Mouse (Mus musculus) gastrocnemius, adult 18-20 months (tissue): ENCODE results near the gene Spats2. TPM values are rescaled to one million over a fixed set of nuclear protein-coding genes. Genes with fewer than 3 reads are reported as not detected.
A peak's percentile ranks its signal among the peaks of the same experiment; 100 is the strongest.
"Not testable (repeated sequence)": the region's sequence is repeated elsewhere in the genome, so short reads cannot be mapped to it uniquely, and the experiment has no call there.

Source experiments
- DNase-seq: peaks from one replicate; pipeline ENCODE4 v3.0.0; 2021; ENCODE audit warnings: low spot score
- total RNA-seq, 2 experiments: library from RNA; stranded (reverse); gene quantifications; 2 replicates each; pipeline ENCODE4 v1.2.3; 2021

Gene Spats2
- total RNA-seq, 2 experiments from 2014 or later, result 3.8 to 4.6 TPM

GRCm38 (mm10) chr15:99223585-99224207 is 98.0 kb downstream of the Spats2 start:
- peak; percentile 31 for DNase-seq

- DNase-seq, result no peak
These were observed 98.6 kb downstream of the Spats2 start, which contains the start of gene Kcnh3 for GRCm38 (mm10) chr15:99224208-99224911. Gene Kcnh3 (plus strand): TSS chr15:99224861.

- no peak for DNase-seq
These were observed 99.5 kb downstream of the Spats2 start for GRCm38 (mm10) chr15:99225081-99225810.

- DNase-seq, result no peak
These were observed 100.4 kb downstream of the Spats2 start for GRCm38 (mm10) chr15:99226090-99226489.

- DNase-seq, result no peak
These were observed 106.3 kb downstream of the Spats2 start for GRCm38 (mm10) chr15:99231998-99232397.

- no peak for DNase-seq
These were observed 108.0 kb downstream of the Spats2 start for GRCm38 (mm10) chr15:99233719-99234118.

- no peak for DNase-seq
These were observed 108.8 kb downstream of the Spats2 start for GRCm38 (mm10) chr15:99234326-99235010.

- DNase-seq, result no peak
These were observed 112.3 kb downstream of the Spats2 start for GRCm38 (mm10) chr15:99238006-99238405.

GRCm38 (mm10) chr15:99240129-99240528 is 114.4 kb downstream of the Spats2 start:
- DNase-seq, result no peak

- no peak for DNase-seq
These were observed 115.5 kb downstream of the Spats2 start for GRCm38 (mm10) chr15:99241249-99241648.

- no peak for DNase-seq
These were observed 116.3 kb downstream of the Spats2 start for GRCm38 (mm10) chr15:99242045-99242444.

- not testable (repeated sequence) for DNase-seq
These were observed 121.0 kb downstream of the Spats2 start for GRCm38 (mm10) chr15:99246736-99247135.

GRCm38 (mm10) chr15:99248972-99249371 is 123.3 kb downstream of the Spats2 start:
- DNase-seq, result peak; percentile 76

GRCm38 (mm10) chr15:99249938-99250337 is 124.2 kb downstream of the Spats2 start:
- DNase-seq, result no peak

GRCm38 (mm10) chr15:99251111-99251510 is 125.4 kb downstream of the Spats2 start:
- not testable (repeated sequence) for DNase-seq

GRCm38 (mm10) chr15:99251626-99252380 is 126.1 kb downstream of the Spats2 start, which contains the start of gene Mcrs1:
Gene Mcrs1 (minus strand): TSS chr15:99251961.
- peak; percentile 99 for DNase-seq

GRCm38 (mm10) chr15:99252381-99253174 is 126.9 kb downstream of the Spats2 start:
- no peak for DNase-seq

GRCm38 (mm10) chr15:99253175-99253479 is 127.4 kb downstream of the Spats2 start:
- not testable (repeated sequence) for DNase-seq

GRCm38 (mm10) chr15:99253772-99254171 is 128.1 kb downstream of the Spats2 start:
- DNase-seq, result no peak

GRCm38 (mm10) chr15:99254477-99255005 is 128.8 kb downstream of the Spats2 start:
- peak; percentile 37 for DNase-seq
